Mouse (Mus musculus): Measurements from ENCODE around the gene Inpp4b.

GRCm38 (mm10) chr8:81855009-81855408, 512.7 kb downstream of the Inpp4b start:
- no peak for TF ChIP-seq CTCF (IDR thresholded peaks at IDR 0.05; ENCODE audit: low read depth, low read length)
- TF ChIP-seq GATA1 (IDR thresholded peaks at IDR 0.05; ENCODE audit: borderline replicate concordance, low read length), result no peak
- no peak for TF ChIP-seq POLR2AphosphoS5 (IDR thresholded peaks at IDR 0.05; ENCODE audit: insufficient replicate concordance, low read depth, low read length)
- TF ChIP-seq TAL1 (conservative IDR thresholded peaks at IDR 0.05; ENCODE audit: low read depth, low read length), result no peak

All from G1E (cell line).